Mouse (Mus musculus) MEL (cell line): ENCODE measurements around the gene Actc1.

ENCODE experiments used
- BHLHE40 ChIP-seq: IDR thresholded peaks from 2 replicates; pipeline ENCODE4 v1.6.1; 2012; ENCODE audit warnings: low read depth, mild to moderate bottlenecking, inconsistent platforms, low read length, improper control_type of control experiment, borderline replicate concordance
- CTCF ChIP-seq, 3 experiments: IDR thresholded peaks in 2 of 3; conservative IDR thresholded peaks in 1 of 3; 2 replicates each; pipeline ENCODE4 v1.5.1; 2011 to 2012; ENCODE audit warnings: low read length in 3 of 3, low read depth in 2 of 3, mild to moderate bottlenecking in 2 of 3, improper control_type of control experiment in 1 of 3, inconsistent platforms in 1 of 3, mixed read lengths in 1 of 3, moderate library complexity in 1 of 3; ENCODE audit not compliant: control insufficient read depth in 1 of 3, insufficient read depth in 1 of 3, poor library complexity in 1 of 3, severe bottlenecking in 1 of 3
- EP300 ChIP-seq, 2 experiments: IDR thresholded peaks; 2 replicates each; pipeline ENCODE4 v1.6.1; 2011; ENCODE audit warnings: improper control_type of control experiment in 2 of 2, low read length in 2 of 2, low read depth in 1 of 2, mild to moderate bottlenecking in 1 of 2
- HCFC1 ChIP-seq: IDR thresholded peaks from 2 replicates; pipeline ENCODE4 v1.6.1; 2012; ENCODE audit warnings: low read depth, mild to moderate bottlenecking, inconsistent platforms, low read length, improper control_type of control experiment, moderate library complexity
- MAX ChIP-seq: IDR thresholded peaks from 2 replicates; pipeline ENCODE4 v1.6.1; 2011; ENCODE audit warnings: low read length, improper control_type of control experiment
- MEF2A ChIP-seq: IDR thresholded peaks from 2 replicates; pipeline ENCODE4 v1.6.1; 2014; ENCODE audit warnings: low read depth, mild to moderate bottlenecking, inconsistent platforms, low read length, improper control_type of control experiment; ENCODE audit not compliant: poor library complexity, insufficient replicate concordance, severe bottlenecking; ENCODE audit errors: extremely low read depth
- POLR2A ChIP-seq, 2 experiments: IDR thresholded peaks; 2 replicates each; pipeline ENCODE4 v1.6.1; 2011 to 2012; ENCODE audit warnings: low read length in 2 of 2, mild to moderate bottlenecking in 2 of 2, control low read depth in 1 of 2, improper control_type of control experiment in 1 of 2, low read depth in 1 of 2, moderate library complexity in 1 of 2; ENCODE audit not compliant: control insufficient read depth in 1 of 2, insufficient read depth in 1 of 2, poor library complexity in 1 of 2
- RAD21 ChIP-seq: IDR thresholded peaks from 2 replicates; pipeline ENCODE4 v1.6.1; 2011; ENCODE audit warnings: mild to moderate bottlenecking, low read depth, low read length, improper control_type of control experiment
- SMC3 ChIP-seq: IDR thresholded peaks from 2 replicates; pipeline ENCODE4 v1.6.1; 2011; ENCODE audit warnings: low read depth, low read length, improper control_type of control experiment
- TAL1 ChIP-seq: IDR thresholded peaks from 2 replicates; pipeline ENCODE4 v1.6.1; 2012; ENCODE audit warnings: mild to moderate bottlenecking, inconsistent platforms, low read length, moderate library complexity, mixed read lengths

- TF ChIP-seq CTCF (IDR thresholded peaks at IDR 0.05 in 2 of 3, conservative IDR thresholded peaks at IDR 0.05 in 1 of 3; ENCODE audit: control insufficient read depth in 1 of 3, insufficient read depth in 1 of 3, low read depth in 2 of 3, low read length in 3 of 3, poor library complexity in 1 of 3, severe bottlenecking in 1 of 3): no peak
- TF ChIP-seq MAX: no peak
- TF ChIP-seq BHLHE40: no peak
- no peak for TF ChIP-seq POLR2A (IDR thresholded peaks at IDR 0.05; ENCODE audit: control insufficient read depth in 1 of 2, insufficient read depth in 1 of 2, low read depth in 1 of 2, low read length in 2 of 2, poor library complexity in 1 of 2)
- no peak for TF ChIP-seq SMC3
- TF ChIP-seq HCFC1: no peak
- TF ChIP-seq TAL1: no peak
- no peak for TF ChIP-seq MEF2A
- no peak for TF ChIP-seq RAD21
- no peak for TF ChIP-seq EP300 (IDR thresholded peaks at IDR 0.05; ENCODE audit: low read depth in 1 of 2, low read length in 2 of 2)
Measured at GRCm38 (mm10) chr2:114013846-114014245, 39.5 kb downstream of the Actc1 start.
